Mouse (Mus musculus) CH12.LX (cell line): ENCODE measurements around the gene B3glct. TPM values are rescaled to one million over a fixed set of nuclear protein-coding genes. Genes with fewer than 3 reads are reported as not detected.

Experiments
- DNase-seq: peaks from one replicate; pipeline ENCODE4 v3.0.0-alpha.2; 2013; ENCODE audit errors: extremely low read depth
- H3K27ac ChIP-seq: 2 replicates; pipeline ENCODE4 v1.5.1; 2012; ENCODE audit warnings: low read depth, mild to moderate bottlenecking, control low read depth, moderate library complexity; ENCODE audit not compliant: insufficient read depth
- H3K27me3 ChIP-seq: replicated peaks from 2 replicates; pipeline ENCODE3; 2012; ENCODE audit warnings: inconsistent platforms
- H3K36me3 ChIP-seq, 2 experiments: replicated peaks in 1 of 2; 2 replicates each; pipeline versions ENCODE3 to v1.6.1; 2012; ENCODE audit warnings: inconsistent platforms in 1 of 2, low read length in 1 of 2, mild to moderate bottlenecking in 1 of 2, mixed read lengths in 1 of 2, moderate library complexity in 1 of 2; ENCODE audit not compliant: control insufficient read depth in 1 of 2, insufficient read depth in 1 of 2
- H3K4me1 ChIP-seq, 2 experiments: 2 replicates each; pipeline ENCODE4 v1.6.1; 2012; ENCODE audit warnings: inconsistent platforms in 1 of 2, moderate library complexity in 1 of 2; ENCODE audit not compliant: insufficient read depth in 2 of 2, control insufficient read depth in 1 of 2
- H3K4me2 ChIP-seq: 2 replicates; pipeline ENCODE4 v1.6.1; 2012; ENCODE audit warnings: low read depth, mild to moderate bottlenecking, control low read depth; ENCODE audit not compliant: poor library complexity, insufficient read depth, severe bottlenecking
- H3K4me3 ChIP-seq, 3 experiments: fragments of 150-350 bp in 1 of 3; sonication (generic) in 1 of 3; replicated peaks in 1 of 3; 2 replicates each; pipeline versions ENCODE3 to v1.5.1; 2011 to 2012; ENCODE audit warnings: low read depth in 2 of 3, low read length in 2 of 3, mild to moderate bottlenecking in 2 of 3, moderate library complexity in 2 of 3, control low read depth in 1 of 3, improper control_type of control experiment in 1 of 3, inconsistent platforms in 1 of 3, mixed read lengths in 1 of 3; ENCODE audit not compliant: poor library complexity in 1 of 3
- H3K79me2 ChIP-seq: replicated peaks from 2 replicates; pipeline ENCODE4 v1.6.1; 2012; ENCODE audit warnings: mild to moderate bottlenecking, moderate library complexity; ENCODE audit not compliant: control insufficient read depth, poor library complexity, insufficient read depth, severe bottlenecking; ENCODE audit errors: extremely low read depth
- H3K9ac ChIP-seq: 2 replicates; pipeline ENCODE4 v1.6.1; 2012; ENCODE audit warnings: low read depth, mild to moderate bottlenecking, control low read depth, moderate library complexity; ENCODE audit not compliant: insufficient read depth
- H3K9me3 ChIP-seq: replicated peaks from 2 replicates; pipeline ENCODE3; 2012; ENCODE audit warnings: low read length, inconsistent platforms, mixed read lengths
- BHLHE40 ChIP-seq: IDR thresholded peaks from 2 replicates; pipeline ENCODE4 v1.6.1; 2011; ENCODE audit warnings: mild to moderate bottlenecking, low read depth, low read length, improper control_type of control experiment
- CHD1 ChIP-seq: IDR thresholded peaks from 2 replicates; pipeline ENCODE4 v1.6.1; 2012; ENCODE audit warnings: low read depth, low read length, improper control_type of control experiment, inconsistent platforms
- CHD2 ChIP-seq: IDR thresholded peaks from 2 replicates; pipeline ENCODE4 v1.6.1; 2011; ENCODE audit warnings: low read length, improper control_type of control experiment
- E2F4 ChIP-seq: IDR thresholded peaks from 2 replicates; pipeline ENCODE4 v1.6.1; 2011; ENCODE audit warnings: low read depth, low read length, improper control_type of control experiment; ENCODE audit not compliant: insufficient replicate concordance
- ELF1 ChIP-seq: IDR thresholded peaks from 2 replicates; pipeline ENCODE4 v1.6.1; 2014; ENCODE audit warnings: low read depth, mild to moderate bottlenecking, inconsistent platforms, low read length, improper control_type of control experiment
- EP300 ChIP-seq: IDR thresholded peaks from 2 replicates; pipeline ENCODE4 v1.6.1; 2011; ENCODE audit warnings: low read length, improper control_type of control experiment
- ETS1 ChIP-seq: conservative IDR thresholded peaks from 2 replicates; pipeline ENCODE4 v1.6.1; 2012; ENCODE audit warnings: low read depth, mild to moderate bottlenecking, inconsistent platforms, low read length, improper control_type of control experiment, moderate library complexity
- HCFC1 ChIP-seq: IDR thresholded peaks from 2 replicates; pipeline ENCODE4 v1.6.1; 2012; ENCODE audit warnings: low read depth, mild to moderate bottlenecking, inconsistent platforms, low read length, improper control_type of control experiment
- JUND ChIP-seq: conservative IDR thresholded peaks from 2 replicates; pipeline ENCODE4 v1.6.1; 2011; ENCODE audit warnings: low read depth, low read length, improper control_type of control experiment
- KAT2A ChIP-seq: IDR thresholded peaks from 2 replicates; pipeline ENCODE4 v1.6.1; 2012; ENCODE audit warnings: low read length, improper control_type of control experiment, inconsistent platforms; ENCODE audit not compliant: insufficient replicate concordance
- MAFK ChIP-seq: IDR thresholded peaks from 2 replicates; pipeline ENCODE4 v1.6.1; 2011; ENCODE audit warnings: low read length, improper control_type of control experiment; ENCODE audit not compliant: insufficient replicate concordance
- MAX ChIP-seq: IDR thresholded peaks from 2 replicates; pipeline ENCODE4 v1.6.1; 2011; ENCODE audit warnings: low read length, improper control_type of control experiment
- MAZ ChIP-seq: IDR thresholded peaks from 2 replicates; pipeline ENCODE4 v1.6.1; 2012; ENCODE audit warnings: low read depth, mild to moderate bottlenecking, inconsistent platforms, low read length, improper control_type of control experiment, moderate library complexity
- MEF2A ChIP-seq: IDR thresholded peaks from 2 replicates; pipeline ENCODE4 v1.6.1; 2014; ENCODE audit warnings: low read depth, mild to moderate bottlenecking, inconsistent platforms, low read length, improper control_type of control experiment, borderline replicate concordance
- MXI1 ChIP-seq: IDR thresholded peaks from 2 replicates; pipeline ENCODE4 v1.6.1; 2011; ENCODE audit warnings: mild to moderate bottlenecking, low read depth, low read length, improper control_type of control experiment
- NELFE ChIP-seq: IDR thresholded peaks from 2 replicates; pipeline ENCODE4 v1.6.1; 2011; ENCODE audit warnings: low read depth, low read length, improper control_type of control experiment
- NRF1 ChIP-seq: IDR thresholded peaks from 2 replicates; pipeline ENCODE4 v1.6.1; 2014; ENCODE audit warnings: low read depth, mild to moderate bottlenecking, inconsistent platforms, low read length, improper control_type of control experiment, moderate library complexity
- PAX5 ChIP-seq: IDR thresholded peaks from 2 replicates; pipeline ENCODE4 v1.6.1; 2012; ENCODE audit warnings: low read length, inconsistent platforms, mixed read lengths
- POLR2A ChIP-seq: IDR thresholded peaks from 2 replicates; pipeline ENCODE4 v1.6.1; 2011; ENCODE audit warnings: low read depth, mild to moderate bottlenecking, improper control_type of control experiment, low read length
- POLR2AphosphoS2 ChIP-seq: IDR thresholded peaks from 2 replicates; pipeline ENCODE4 v1.6.1; 2011; ENCODE audit warnings: low read depth, low read length, improper control_type of control experiment
- RAD21 ChIP-seq: IDR thresholded peaks from 2 replicates; pipeline ENCODE4 v1.6.1; 2011; ENCODE audit warnings: low read depth, mild to moderate bottlenecking, low read length, improper control_type of control experiment, moderate library complexity
- RCOR1 ChIP-seq: conservative IDR thresholded peaks from 2 replicates; pipeline ENCODE4 v1.6.1; 2012; ENCODE audit warnings: low read depth, mild to moderate bottlenecking, inconsistent platforms, low read length, improper control_type of control experiment
- SIN3A ChIP-seq: IDR thresholded peaks from 2 replicates; pipeline ENCODE4 v1.6.1; 2012; ENCODE audit warnings: low read length, improper control_type of control experiment, inconsistent platforms
- SMC3 ChIP-seq: IDR thresholded peaks from 2 replicates; pipeline ENCODE4 v1.6.1; 2011; ENCODE audit warnings: low read depth, low read length, improper control_type of control experiment
- TBP ChIP-seq: conservative IDR thresholded peaks from 2 replicates; pipeline ENCODE4 v1.6.1; 2011; ENCODE audit warnings: low read depth, low read length, improper control_type of control experiment
- USF1 ChIP-seq: IDR thresholded peaks from 2 replicates; pipeline ENCODE4 v1.6.1; 2014; ENCODE audit warnings: low read depth, mild to moderate bottlenecking, inconsistent platforms, low read length, improper control_type of control experiment
- USF2 ChIP-seq: conservative IDR thresholded peaks from 2 replicates; pipeline ENCODE4 v1.6.1; 2011; ENCODE audit warnings: low read depth, low read length, improper control_type of control experiment
- ZC3H11A ChIP-seq: IDR thresholded peaks from 2 replicates; pipeline ENCODE4 v1.6.1; 2012; ENCODE audit warnings: low read depth, mild to moderate bottlenecking, inconsistent platforms, low read length, improper control_type of control experiment
- ZKSCAN1 ChIP-seq: IDR thresholded peaks from 2 replicates; pipeline ENCODE4 v1.6.1; 2012; ENCODE audit warnings: low read depth, inconsistent platforms, low read length, improper control_type of control experiment, borderline replicate concordance
- ZMIZ1 ChIP-seq: IDR thresholded peaks from 2 replicates; pipeline ENCODE4 v1.6.1; 2012; ENCODE audit warnings: low read depth, mild to moderate bottlenecking, inconsistent platforms, low read length, improper control_type of control experiment
- ZNF384 ChIP-seq: IDR thresholded peaks from 2 replicates; pipeline ENCODE4 v1.6.1; 2012; ENCODE audit warnings: low read depth, low read length, improper control_type of control experiment, inconsistent platforms
- dilution Hi-C: fragments of 300-500 bp; cut with MboI; formaldehyde crosslinking; loops from 2 replicates; pipeline ENCODE4 v1.14.3; 2020; ENCODE audit warnings: low sequenced_read_pairs; ENCODE audit not compliant: extremely low pct_unique_long_range_greater_than_20kb, extremely low pct_ligation_motif_present
- in situ Hi-C: fragments of 300-500 bp; cut with MboI; formaldehyde crosslinking; loops from 3 replicates; pipeline ENCODE4 v1.14.3; 2019; ENCODE audit warnings: low sequenced_read_pairs, low pct_ligation_motif_present, low pct_unique_long_range_greater_than_20kb, mixed read lengths
- polyA plus RNA-seq: library from polyadenylated mRNA; unstranded; fragments of >175 nt; gene quantifications from 2 replicates; pipeline ENCODE4 v1.2.1, GENCODE M21; 2012; ENCODE audit warnings: low read depth; ENCODE audit not compliant: insufficient read length
- total RNA-seq, 2 experiments: library from RNA; depleted of rRNA; stranded (reverse); fragments of 300-350 nt in 1 of 2; fragments of >200 nt in 1 of 2; gene quantifications; 2 replicates each; pipeline ENCODE4 v1.2.3; 2012 to 2014

The B3glct gene
- total and polyA plus RNA-seq, 3 experiments: 0.38 to 2.1 (median 1.3) TPM

DNA sequence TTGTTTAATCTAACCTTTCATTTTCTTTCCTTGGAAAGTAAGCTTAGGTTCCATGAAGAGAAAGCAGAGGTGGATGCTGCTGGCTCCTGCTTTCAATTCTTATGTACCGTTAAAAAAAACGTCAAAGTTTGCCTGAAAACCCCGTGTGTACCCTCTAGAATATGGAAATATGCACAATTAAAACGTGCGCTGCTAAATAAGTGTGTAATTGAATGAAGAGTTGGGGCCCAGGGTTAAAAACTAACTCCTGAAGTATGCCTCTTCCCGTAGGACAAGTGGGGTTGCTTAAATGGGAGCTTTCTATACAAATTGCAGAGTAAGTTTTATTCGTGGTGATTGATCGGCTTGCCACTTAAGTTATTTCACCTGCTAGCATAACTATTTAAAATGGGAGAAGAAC is 40.7 kb upstream of the B3glct start:
- peak; percentile 47 for TF ChIP-seq BHLHE40
- no peak for TF ChIP-seq ETS1
- no peak overlapping the region for H3K27ac ChIP-seq
- in situ Hi-C loops: no loop called here
- dilution Hi-C loops: no loop called here
- no peaks in the 10 kb centered on the region for H3K9me3 ChIP-seq
- peaks cover 0 to 24% of the 10 kb centered on the region in 2 experiments; a peak in 2 of 4 replicates for H3K4me1 ChIP-seq
- peak overlapping the region in 2 of 3 experiments; percentile 68 to 97 for H3K4me3 ChIP-seq
- H3K9ac ChIP-seq: peak overlapping the region; percentile 74
- no peaks in the 10 kb centered on the region for H3K27me3 ChIP-seq
- H3K36me3 ChIP-seq: peaks cover 10 to 18% of the 10 kb centered on the region in 2 experiments
- peaks cover 30% of the 10 kb centered on the region for H3K79me2 ChIP-seq
- DNase-seq: no peak
- peak overlapping the region; percentile 78 for H3K4me2 ChIP-seq

DNA sequence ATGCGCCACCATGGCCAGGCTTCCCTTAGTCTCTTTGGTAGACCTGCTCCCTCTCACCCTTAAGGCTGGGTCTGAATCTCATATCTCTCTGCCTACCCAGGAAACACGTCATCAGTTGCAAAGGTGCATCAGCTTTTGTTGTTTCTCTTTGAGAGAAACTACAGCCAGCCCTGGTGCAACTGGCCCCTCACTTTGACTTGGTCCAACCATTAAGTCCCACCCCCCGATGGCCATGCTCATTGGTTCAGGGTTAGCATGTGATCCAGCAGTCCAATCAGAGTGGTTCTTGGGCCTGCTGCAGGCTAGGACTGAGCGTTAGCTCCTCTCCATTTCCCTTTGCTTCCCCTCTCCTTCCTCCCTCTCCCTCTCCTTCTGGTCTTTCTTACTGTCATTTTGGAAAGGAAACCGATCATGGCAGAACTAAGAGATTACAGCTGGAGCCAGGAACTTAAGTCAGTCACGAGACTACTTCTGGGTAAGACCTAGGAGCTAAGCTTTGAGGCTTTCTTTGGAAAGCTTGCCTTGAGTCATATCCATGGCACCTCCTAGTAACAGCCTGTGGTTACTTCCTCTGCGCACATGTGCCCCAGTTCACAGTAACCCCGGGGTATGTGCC is 36.6 kb upstream of the B3glct start:
- Histone ChIP-seq H3K27me3 (no peaks in the 10 kb centered on the region), H3K4me1 (peaks cover 0 to 19% of the 10 kb centered on the region in 2 experiments; a peak in 2 of 4 replicates), H3K27ac (peak overlapping the region; percentile 65), H3K79me2 (peaks cover 6% of the 10 kb centered on the region), H3K4me3 (peak overlapping the region; percentile 56 to 76 (median 68)), H3K4me2 (peak overlapping the region; percentile 86), H3K36me3 (peaks cover 0 to 8% of the 10 kb centered on the region in 2 experiments), H3K9me3 (no peaks in the 10 kb centered on the region), H3K9ac (peak overlapping the region; percentile 68)
- dilution Hi-C loops (no loop called here), in situ Hi-C loops (loop anchor here (5.0 kb wide), 1 partner anchor 36 kb away; the partner anchor contains the start of gene B3glct)
- DNase-seq: peak; percentile 95
- TF ChIP-seq MAX (peak; percentile 83), POLR2AphosphoS2 (peak; percentile 84), ZMIZ1 (no peak; the same call in none of the 2 replicates), ZNF384 (peak; percentile 4; the same call in 1 of the 2 replicates), MAFK (no peak), POLR2A (peak; percentile 71), RAD21 (no peak), SMC3 (no peak), MXI1 (peak; percentile 85), CHD2 (peak; percentile 42; the same call in 1 of the 2 replicates), ETS1 (0 out of 2 replicates have a peak, but pooled peaks have one; percentile 12), RCOR1 (no peak), USF1 (peak; percentile 90), TBP (peak; percentile 76), BHLHE40 (peak; percentile 73; the same call in 1 of the 2 replicates), ELF1 (peak; percentile 56; the same call in 1 of the 2 replicates), KAT2A (0 out of 2 replicates have a peak, but pooled peaks have one; percentile 54), CHD1 (no peak), PAX5 (no peak), SIN3A (peak; percentile 57; the same call in 1 of the 2 replicates), ZC3H11A (no peak), USF2 (peak; percentile 89), ZKSCAN1 (no peak), EP300 (no peak), MAZ (no peak), E2F4 (no peak), NELFE (peak; percentile 80), HCFC1 (peak; percentile 82), NRF1 (no peak), JUND (0 out of 2 replicates have a peak, but pooled peaks have one; percentile 27), MEF2A (no peak; the same call in 1 of the 2 replicates)
